Mouse (Mus musculus) cerebellum, adult 2 months (tissue): ENCODE measurements around the gene Ccdc88c.

Experiments used
- CTCF ChIP-seq: fragments of 200-500 bp; IDR thresholded peaks from 2 replicates; pipeline ENCODE4 v1.5.1; 2011; ENCODE audit warnings: low read depth, mild to moderate bottlenecking, control low read depth, low read length, moderate library complexity, borderline replicate concordance; ENCODE audit not compliant: insufficient read depth
- POLR2A ChIP-seq: fragments of 200-500 bp; IDR thresholded peaks from 2 replicates; pipeline ENCODE4 v1.6.1; 2011; ENCODE audit warnings: low read length, control low read depth, borderline replicate concordance; ENCODE audit not compliant: insufficient read depth

GRCm38 (mm10) chr12:100934796-100935195 lies 94.1 kb downstream of the Ccdc88c start:
- no peak for TF ChIP-seq POLR2A
- TF ChIP-seq CTCF, result no peak
